Mouse (Mus musculus) kidney, adult 2 months (tissue): Measurements from ENCODE around the gene Pgap2. TPM values are rescaled to one million over a fixed set of nuclear protein-coding genes. Genes with fewer than 3 reads are reported as not detected.

Experiments
- DNase-seq: peaks from one replicate; pipeline ENCODE4 v3.0.0; 2021
- H3K27ac ChIP-seq: fragments of 200-500 bp; 2 replicates; pipeline ENCODE4 v1.5.1; 2012; ENCODE audit warnings: low read depth, low read length, control low read depth, inconsistent platforms; ENCODE audit not compliant: insufficient read depth
- H3K27me3 ChIP-seq: fragments of 200-500 bp; replicated peaks from 2 replicates; pipeline ENCODE4 v1.6.1; 2012; ENCODE audit warnings: mild to moderate bottlenecking, moderate library complexity, low read length, inconsistent platforms; ENCODE audit not compliant: control insufficient read depth, insufficient read depth
- H3K36me3 ChIP-seq: fragments of 200-500 bp; 2 replicates; pipeline ENCODE4 v1.6.1; 2012; ENCODE audit warnings: mild to moderate bottlenecking, moderate library complexity, low read length, inconsistent platforms; ENCODE audit not compliant: control insufficient read depth, insufficient read depth
- H3K4me1 ChIP-seq: fragments of 200-500 bp; 2 replicates; pipeline ENCODE4 v1.6.1; 2011; ENCODE audit warnings: low read length; ENCODE audit not compliant: control insufficient read depth, insufficient read depth
- H3K4me3 ChIP-seq: fragments of 200-500 bp; 2 replicates; pipeline ENCODE4 v1.5.1; 2011; ENCODE audit warnings: mild to moderate bottlenecking, low read depth, low read length, control low read depth; ENCODE audit not compliant: insufficient read depth
- CTCF ChIP-seq: fragments of 200-500 bp; conservative IDR thresholded peaks from 2 replicates; pipeline ENCODE4 v1.5.1; 2011; ENCODE audit warnings: low read depth, mild to moderate bottlenecking, control low read depth, low read length, moderate library complexity, mixed read lengths; ENCODE audit not compliant: insufficient read depth, insufficient read length
- POLR2A ChIP-seq: fragments of 200-500 bp; IDR thresholded peaks from one replicate; pipeline ENCODE4 v1.6.1; 2011; ENCODE audit warnings: low read depth, low read length, control low read depth
- WGBS: fragments of 180-500 bp; shearing (Covaris S2); methylation state at CpG from one replicate; pipeline ENCODE4 v1.1.7; 2018; 5-methylcytosine and 5-hydroxymethylcytosine counted together
- polyA plus RNA-seq: library from polyadenylated mRNA; depleted of rRNA; stranded (reverse); fragments of >200 nt; gene quantifications from 2 replicates; pipeline ENCODE4 v1.2.3, GENCODE M21; 2012

The Pgap2 gene
- polyA plus RNA-seq, 1 experiment = 50.8 TPM

DNA sequence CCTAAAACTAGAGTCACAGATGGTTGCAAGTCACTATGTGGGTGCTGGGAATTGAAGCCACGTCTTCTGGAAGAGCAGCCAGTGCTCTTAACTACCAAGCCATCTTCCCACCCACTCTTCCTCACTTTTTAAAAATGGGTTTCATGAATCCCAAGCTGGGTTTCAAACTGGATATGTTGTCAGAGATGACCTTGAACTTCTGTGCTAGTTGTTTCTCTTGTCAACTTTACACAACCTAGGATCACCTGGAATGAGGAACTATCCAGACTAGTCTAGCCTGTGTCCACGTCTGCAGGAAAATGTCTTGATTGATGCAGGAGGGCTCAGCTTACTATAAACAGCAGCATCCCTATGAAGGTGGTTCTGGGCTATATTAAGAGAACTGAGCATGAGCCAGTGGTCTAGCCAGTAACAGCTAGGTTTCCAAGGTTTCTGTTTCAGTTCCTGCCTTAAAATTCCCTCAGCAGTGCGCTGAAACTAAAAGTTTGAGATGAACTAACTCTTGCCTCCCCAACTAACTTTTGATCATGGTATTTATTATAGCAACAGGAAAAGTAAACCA is 5.6 kb upstream of the Pgap2 start:
- 77% methylated on average over 3 of the region's 3 CpGs for WGBS
- Histone ChIP-seq H3K27ac (no peak overlapping the region), H3K4me3 (no peak overlapping the region), H3K27me3 (no peaks in the 10 kb centered on the region), H3K36me3 (no peaks in the 10 kb centered on the region), H3K4me1 (peaks cover 9% of the 10 kb centered on the region)
- no peak for TF ChIP-seq CTCF
- TF ChIP-seq POLR2A = no peak
- DNase-seq = no peak

DNA sequence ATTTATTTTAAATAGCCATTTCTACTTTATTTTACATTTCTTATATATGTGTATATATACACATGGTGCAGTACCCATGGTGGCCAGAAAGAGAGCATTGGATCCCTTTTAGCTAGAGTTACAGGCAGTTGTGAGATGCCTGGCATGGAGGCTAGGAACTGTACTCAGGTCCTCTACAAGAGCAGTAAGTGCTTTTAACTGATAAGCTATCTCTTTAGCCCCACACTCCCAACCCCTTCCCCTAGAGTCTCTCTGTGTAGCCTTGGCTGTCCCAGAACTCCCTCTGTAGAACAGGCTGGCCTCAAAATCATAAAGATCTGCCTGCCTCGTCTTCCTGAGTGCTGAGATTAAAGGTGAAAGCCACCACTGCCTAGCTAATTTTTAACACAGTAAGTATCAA is 4.4 kb upstream of the Pgap2 start:
- Histone ChIP-seq H3K4me1 (peaks cover 10% of the 10 kb centered on the region), H3K27ac (no peak overlapping the region), H3K36me3 (no peaks in the 10 kb centered on the region), H3K27me3 (no peaks in the 10 kb centered on the region), H3K4me3 (no peak overlapping the region)
- TF ChIP-seq CTCF (no peak), POLR2A (no peak)
- DNase-seq = no peak
- WGBS = 32% methylated on average over 1 of the region's 1 CpGs

DNA sequence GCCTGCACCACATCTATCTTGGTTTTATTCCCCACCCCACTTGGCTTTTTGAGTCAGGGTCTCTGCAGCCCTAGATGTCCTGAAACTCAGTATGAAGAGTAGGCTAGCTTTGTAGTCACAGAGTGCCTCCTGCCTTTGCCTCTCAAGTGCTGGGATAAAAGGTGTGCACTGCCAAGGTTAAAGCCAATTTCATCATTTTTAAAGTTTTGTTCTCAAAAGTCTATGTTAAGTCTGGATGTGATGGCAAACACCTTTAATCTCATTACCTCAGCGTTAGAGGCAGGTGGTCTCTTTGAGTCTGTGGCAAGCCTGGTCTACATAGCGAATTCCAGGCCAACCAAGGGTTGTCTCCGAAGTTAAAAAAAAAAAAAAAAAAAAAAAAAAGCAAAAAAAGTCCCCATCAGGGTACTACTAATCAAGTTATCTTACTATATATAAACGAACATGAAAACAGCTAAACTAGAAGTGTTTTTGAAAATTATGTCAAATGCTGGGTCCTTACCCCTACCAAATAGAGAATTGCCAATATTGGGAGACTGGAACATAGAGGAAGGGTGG is 1.1 kb upstream of the Pgap2 start:
- Histone ChIP-seq H3K4me1 (peaks cover 10% of the 10 kb centered on the region), H3K27ac (no peak overlapping the region), H3K27me3 (no peaks in the 10 kb centered on the region), H3K4me3 (peak overlapping the region; percentile 99; the same call in 1 of the 2 replicates), H3K36me3 (no peaks in the 10 kb centered on the region)
- TF ChIP-seq CTCF (no peak), POLR2A (no peak)
- DNase-seq = no peak
- WGBS = 36% methylated on average over 4 of the region's 4 CpGs

DNA sequence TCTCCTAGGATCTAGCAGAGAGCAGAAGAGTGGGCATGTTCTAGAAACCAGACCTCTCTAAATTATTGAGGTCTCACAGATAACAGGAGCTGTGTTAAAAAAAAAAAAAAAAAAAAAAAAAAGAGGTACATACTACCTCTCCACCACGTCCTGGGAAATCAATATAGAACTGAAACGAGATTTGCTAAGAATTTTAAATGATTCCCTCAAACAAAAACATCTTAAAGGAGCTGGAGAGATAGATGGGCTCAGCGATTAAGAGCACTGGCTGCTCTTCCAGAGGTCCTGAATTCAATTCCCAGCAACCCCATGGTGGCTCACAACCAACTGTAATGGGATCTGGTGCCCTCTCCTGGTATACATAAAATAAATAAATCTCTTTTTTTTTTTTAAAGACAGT is 1.1 kb downstream of the Pgap2 start:
- Histone ChIP-seq H3K27ac (peak overlapping the region; percentile 40; the same call in 1 of the 2 replicates), H3K36me3 (no peaks in the 10 kb centered on the region), H3K4me1 (peaks cover 8% of the 10 kb centered on the region), H3K4me3 (no peak overlapping the region), H3K27me3 (no peaks in the 10 kb centered on the region)
- no peak for DNase-seq
- TF ChIP-seq CTCF = no peak
- no peak for TF ChIP-seq POLR2A
- WGBS = 59% methylated on average over 3 of the region's 3 CpGs

DNA sequence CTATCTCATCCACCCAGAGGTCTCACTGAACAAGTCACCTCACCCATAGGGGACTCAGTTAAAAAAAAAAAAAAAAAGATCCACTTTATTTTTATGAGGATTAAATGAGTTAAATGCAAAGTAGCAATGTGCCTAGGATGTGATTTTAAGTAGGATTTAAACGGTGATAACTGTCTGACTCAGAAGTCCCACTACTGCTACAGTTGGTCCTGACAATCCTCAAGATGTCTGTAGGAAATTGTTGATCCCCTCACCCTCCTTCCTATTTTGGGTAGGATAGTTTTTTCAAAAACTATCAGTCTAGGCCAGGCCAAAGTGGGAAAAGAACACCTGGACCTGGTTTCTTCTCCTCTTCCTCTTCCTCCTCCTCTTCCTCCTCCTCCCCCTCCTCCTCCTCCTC is 11.9 kb downstream of the Pgap2 start:
- no peaks in the 10 kb centered on the region for H3K4me1 ChIP-seq
- H3K36me3 ChIP-seq = no peaks in the 10 kb centered on the region
- WGBS = 28% methylated on average over 1 of the region's 1 CpGs
- peak overlapping the region; percentile 37; the same call in 1 of the 2 replicates for H3K4me3 ChIP-seq
- TF ChIP-seq CTCF (no peak), POLR2A (no peak)
- DNase-seq = no peak
- no peaks in the 10 kb centered on the region for H3K27me3 ChIP-seq
- no peak overlapping the region for H3K27ac ChIP-seq

DNA sequence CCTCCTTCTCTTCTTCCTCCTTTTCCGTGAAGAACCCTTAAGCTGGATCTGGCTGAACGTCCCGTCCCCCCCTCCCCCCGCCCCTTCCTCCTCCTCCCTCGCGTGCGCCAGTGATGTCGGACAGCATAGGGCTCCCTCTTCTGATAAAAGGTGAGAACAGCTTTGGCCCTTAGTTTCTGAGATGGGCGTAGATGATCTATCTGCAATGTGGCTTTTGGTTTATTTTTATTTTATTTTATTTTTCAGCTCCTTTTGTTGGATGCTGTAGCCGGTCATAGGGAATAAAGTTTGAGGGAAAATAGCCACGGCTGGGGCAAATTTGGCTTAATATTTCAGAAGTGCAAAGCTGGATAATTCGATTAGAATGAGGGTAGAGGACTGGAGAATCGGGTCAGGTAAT is 12.3 kb downstream of the Pgap2 start:
- peak; percentile 69 for DNase-seq
- Histone ChIP-seq H3K27me3 (no peaks in the 10 kb centered on the region), H3K4me1 (no peaks in the 10 kb centered on the region), H3K36me3 (no peaks in the 10 kb centered on the region), H3K27ac (peak overlapping the region; percentile 53; the same call in 1 of the 2 replicates), H3K4me3 (peak overlapping the region; percentile 37)
- TF ChIP-seq POLR2A (no peak), CTCF (peak; percentile 54)
- under 1% methylated on average over 7 of the region's 13 CpGs for WGBS

DNA sequence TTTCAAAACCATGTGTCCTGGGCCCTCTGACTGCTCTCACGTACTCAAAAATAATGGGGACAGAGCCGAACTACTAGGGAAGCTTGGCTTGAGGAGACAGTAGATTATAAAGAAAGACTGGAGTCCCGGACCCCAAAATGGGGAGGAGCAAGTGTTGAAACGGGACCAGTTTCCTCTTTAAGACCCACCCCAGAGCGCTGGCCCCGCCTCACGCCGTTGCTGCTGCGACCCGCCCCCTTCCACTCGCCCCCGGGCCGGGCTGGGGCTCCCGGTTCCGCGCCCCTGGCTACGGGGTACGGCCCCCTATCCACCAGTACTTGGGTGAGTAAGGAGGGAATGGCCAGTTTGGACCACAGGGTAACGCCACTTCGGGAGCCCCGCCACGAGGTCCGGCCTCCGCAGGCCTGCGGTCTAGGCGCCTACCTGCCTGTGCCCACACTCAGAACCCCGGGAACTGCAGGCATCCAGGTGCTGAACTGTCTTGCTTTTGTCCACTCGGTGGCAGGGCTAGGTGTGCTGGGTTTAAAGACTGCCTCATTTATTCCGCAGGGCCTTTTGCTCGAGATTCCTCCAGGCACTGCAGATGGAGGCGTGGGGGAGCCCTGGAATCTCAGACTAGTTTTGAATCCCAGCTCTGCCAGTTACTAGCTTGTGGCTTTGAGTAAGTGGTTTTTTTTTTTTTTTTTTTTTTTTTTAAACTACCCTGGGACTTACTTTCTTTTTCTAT is 13.0 kb downstream of the Pgap2 start:
- peak overlapping the region; percentile 86 for H3K4me3 ChIP-seq
- TF ChIP-seq POLR2A = no peak
- no peak for TF ChIP-seq CTCF
- no peaks in the 10 kb centered on the region for H3K4me1 ChIP-seq
- DNase-seq = peak; percentile 78
- no peaks in the 10 kb centered on the region for H3K27me3 ChIP-seq
- H3K36me3 ChIP-seq = no peaks in the 10 kb centered on the region
- WGBS = 2% methylated on average over 31 of the region's 31 CpGs
- H3K27ac ChIP-seq = peak overlapping the region; percentile 53; the same call in 1 of the 2 replicates
